Mouse (Mus musculus): ENCODE measurements around the gene Mettl7a2.

The Mettl7a2 gene

DNA sequence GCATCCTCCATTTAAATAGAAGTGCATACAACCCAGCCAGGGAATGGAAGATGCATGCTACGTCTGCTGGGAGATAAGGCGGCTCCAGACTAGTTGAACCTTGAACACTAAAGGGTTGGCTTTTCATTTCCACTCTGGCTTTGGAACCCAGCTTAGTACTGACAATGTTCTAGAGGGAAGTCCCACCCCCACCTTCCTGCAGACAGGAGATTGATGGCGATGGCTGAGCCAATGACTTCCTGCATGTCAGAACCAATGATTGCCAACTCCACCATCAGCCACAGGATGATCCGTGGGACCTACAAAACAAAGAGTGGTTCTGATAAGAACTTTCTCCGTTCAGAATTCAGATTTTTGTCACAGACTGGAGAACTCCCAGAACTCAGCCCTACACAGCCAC is 53.1 kb downstream of the Mettl7a2 start:
- CTCF ChIA-PET, result interaction anchor here in 1 of 4 experiments (0.5 to 0.7 kb wide), 4 partner anchors 208 to 332 kb away, joined by 4 read pairs; no protein-coding TSS in a partner anchor
- POLR2A ChIA-PET, result interaction anchor here in 3 of 4 experiments (0.6 to 2.2 kb wide), 18 partner anchors 8 to 450 kb away, joined by 3 to 14 read pairs (median 4); partner anchors contain the start of gene Gm5475 (in 2 of the 3)

DNA sequence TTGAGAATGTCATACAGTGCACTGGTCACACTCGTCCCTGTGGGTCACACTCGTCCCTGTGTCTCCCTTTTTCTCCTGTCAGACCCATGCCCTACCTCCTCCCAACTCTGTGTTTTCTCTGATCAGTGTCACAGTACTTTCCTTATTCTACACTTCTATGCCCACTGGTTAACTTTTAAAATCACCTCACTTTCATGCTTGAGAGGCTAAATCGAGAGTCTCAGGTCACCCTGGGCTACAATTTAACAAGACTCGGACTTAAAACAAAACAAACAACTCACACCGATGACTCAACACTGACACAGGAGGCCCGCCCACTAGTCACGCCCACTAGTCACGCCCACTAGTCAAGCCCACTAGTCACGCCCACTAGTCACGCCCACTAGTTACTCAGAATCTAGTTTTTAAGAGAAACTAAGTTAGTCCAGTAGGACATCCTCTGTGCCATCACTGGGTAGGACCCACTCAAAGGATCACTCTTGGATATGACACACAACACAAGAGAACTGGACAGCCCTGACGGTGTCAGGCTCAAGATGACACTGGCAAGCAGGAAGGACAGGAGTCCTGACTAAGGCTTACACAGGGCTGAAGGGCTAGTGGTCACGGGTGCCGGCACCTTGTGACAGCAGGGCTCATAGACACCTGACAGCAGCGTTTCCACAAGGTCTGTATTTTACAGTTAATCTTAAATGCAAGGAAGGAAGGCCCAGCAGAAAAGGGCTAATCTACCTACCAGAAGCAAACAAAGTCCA is 58.1 kb downstream of the Mettl7a2 start:
- ChIA-PET POLR2A (interaction anchor here in 1 of 4 experiments (0.7 to 1.0 kb wide), 3 partner anchors 9 to 308 kb away, joined by 3 to 5 read pairs (median 3); no protein-coding TSS in a partner anchor), CTCF (no interaction called here)
